In the genomic region with DNA sequence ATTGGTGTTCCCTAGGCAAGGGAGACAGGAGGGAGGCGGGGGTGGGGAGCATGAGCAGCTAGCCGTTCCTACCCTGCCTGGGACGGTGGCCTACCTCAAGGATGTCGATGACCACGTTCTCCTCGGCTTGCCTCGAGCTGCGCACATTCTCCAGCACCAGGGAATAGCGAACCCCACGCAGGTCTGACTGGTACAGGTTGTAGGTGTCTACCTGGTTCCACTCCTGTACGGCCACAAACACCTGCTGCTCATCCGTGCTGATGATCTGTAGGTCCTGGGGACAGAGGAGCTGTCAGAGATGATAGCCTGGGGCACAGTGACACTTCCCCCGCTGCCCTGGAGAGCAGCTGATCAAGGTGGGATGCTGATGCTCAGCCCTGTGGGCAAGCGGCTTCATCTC, we compare ENCODE assay signal across 33 mouse cellular contexts.
"Had no signal": no experiment of that assay in that cellular context is flagged by ENCODE, and none has a peak within 500 bp of the region (broad histone marks: within the 10 kb centered on the region; RNA-seq: fewer than 3 reads in every experiment).

No protein-coding gene starts in this region.

- H3K9ac ChIP-seq: heart, embryonic 12.5 days; heart, embryonic 13.5 days; heart, embryonic 15.5 days; hindbrain, embryonic 12.5 days; hindbrain, embryonic 13.5 days; hindbrain, embryonic 14.5 days; intestine, embryonic 15.5 days; kidney, embryonic 15.5 days had no signal

- H3K4me1 ChIP-seq: heart, embryonic 12.5 days; heart, embryonic 13.5 days; heart, embryonic 15.5 days had no signal

- H3K27me3 ChIP-seq: heart, embryonic 12.5 days; heart, embryonic 13.5 days; heart, embryonic 15.5 days; hindbrain, embryonic 13.5 days; intestine, embryonic 15.5 days had no signal

- H3K4me2 ChIP-seq: heart, embryonic 11.5 days; heart, embryonic 12.5 days; heart, embryonic 13.5 days; heart, embryonic 15.5 days; hindbrain, embryonic 12.5 days; hindbrain, embryonic 13.5 days; hindbrain, embryonic 14.5 days; intestine, embryonic 15.5 days; kidney, embryonic 15.5 days had no signal

- DNase-seq: heart, adult 2 months; heart, postnatal 10 days; heart, postnatal 14 days; heart, postnatal 36 days; heart, postnatal 4 days; kidney, adult 11 months; kidney, adult 18-20 months; kidney, adult 2 months; kidney, adult 8-10 months; kidney, adult 9 months; kidney, postnatal 10 days; kidney, postnatal 14 days; kidney, postnatal 25 days; kidney, postnatal 36 days; kidney, postnatal 4 days; layer of hippocampus, adult 9-11 months; layer of hippocampus, postnatal 36 days had no signal

- H3K27ac ChIP-seq: heart, adult 2 months; heart, embryonic 13.5 days; heart, embryonic 15.5 days; hindbrain, embryonic 12.5 days; hindbrain, embryonic 14.5 days; intestine, embryonic 15.5 days; kidney, embryonic 15.5 days; kidney, postnatal 0 days; layer of hippocampus, adult 2 months had no signal

- H3K9me3 ChIP-seq: heart, embryonic 15.5 days; hindbrain, embryonic 12.5 days; intestine, embryonic 15.5 days; kidney, embryonic 15.5 days had no signal

- H3K4me3 ChIP-seq: heart, adult 2 months; heart, embryonic 12.5 days; heart, embryonic 13.5 days; heart, embryonic 15.5 days; hindbrain, embryonic 10.5 days; hindbrain, embryonic 12.5 days; hindbrain, embryonic 13.5 days; intestine, embryonic 15.5 days; kidney, embryonic 15.5 days; layer of hippocampus, adult 2 months had no signal

- H3K36me3 ChIP-seq: hindbrain, embryonic 12.5 days; intestine, embryonic 15.5 days had no signal

- ATAC-seq: hindbrain, embryonic 16.5 days; inflammation-experienced regulatory T-cells, adult 6 months; intestine, embryonic 15.5 days; intestine, embryonic 16.5 days; intestine, postnatal 0 days had no signal
